Mouse (Mus musculus) spleen, embryonic (tissue): ENCODE measurements around the gene AW822073.
"Not testable (repeated sequence)": the region's sequence is repeated elsewhere in the genome, so short reads cannot be mapped to it uniquely, and the experiment has no call there.

Experiments
- CTCF ChIA-PET: fragments of 350-600 bp; sonication (Branson Sonifier 250); formaldehyde crosslinking; loops from one replicate; lab custom pipeline; 2022; lab: Charles Lee

Gene AW822073

GRCm38 (mm10) chr10:58221571-58221970 is 3.2 kb downstream of the AW822073 start:
- CTCF ChIA-PET = not testable (repeated sequence)

GRCm38 (mm10) chr10:58220726-58221125 is 4.0 kb downstream of the AW822073 start:
- CTCF ChIA-PET = no interaction called here

GRCm38 (mm10) chr10:58217366-58217765 is 7.4 kb downstream of the AW822073 start:
- CTCF ChIA-PET = no interaction called here

GRCm38 (mm10) chr10:58215353-58215752 is 9.4 kb downstream of the AW822073 start:
- CTCF ChIA-PET = interaction anchor here (0.6 kb wide), 1 partner anchor 192 kb away, joined by 6 read pairs; no protein-coding TSS in a partner anchor

GRCm38 (mm10) chr10:58214934-58215333 is 9.8 kb downstream of the AW822073 start:
- CTCF ChIA-PET = interaction anchor here (0.6 kb wide), 1 partner anchor 192 kb away, joined by 6 read pairs; no protein-coding TSS in a partner anchor

GRCm38 (mm10) chr10:58214497-58214896 is 10.2 kb downstream of the AW822073 start:
- CTCF ChIA-PET = no interaction called here

GRCm38 (mm10) chr10:58212230-58212629 is 12.5 kb downstream of the AW822073 start:
- CTCF ChIA-PET = no interaction called here

- CTCF ChIA-PET = no interaction called here
Observed at GRCm38 (mm10) chr10:58211213-58211612, 13.5 kb downstream of the AW822073 start.

GRCm38 (mm10) chr10:58210514-58210913 is 14.2 kb downstream of the AW822073 start:
- CTCF ChIA-PET = no interaction called here

- CTCF ChIA-PET = no interaction called here
Observed at GRCm38 (mm10) chr10:58209710-58210467, 14.8 kb downstream of the AW822073 start.

GRCm38 (mm10) chr10:58206639-58207404 is 17.9 kb downstream of the AW822073 start:
- CTCF ChIA-PET = no interaction called here

GRCm38 (mm10) chr10:58205986-58206385 is 18.7 kb downstream of the AW822073 start:
- CTCF ChIA-PET = no interaction called here
